Comparison of ENCODE assay signal across 8 mouse cellular contexts in genomic region chr2:5614896-5615295, GRCm38 (mm10).
A peak's percentile ranks its signal among the peaks of the same experiment; 100 is the strongest.
DNase-seq lines count a peak whose midpoint lies in the region; ATAC-seq and TF ChIP-seq lines count a peak whose summit lies in the region.

No protein-coding gene starts in this region.

- H3K4me1 ChIP-seq in kidney, embryonic 15.5 days: peaks cover 22% of the 10 kb centered on the region
- peaks cover 30% of the 10 kb centered on the region for H3K4me1 ChIP-seq in heart, embryonic 11.5 days (ENCODE audit: control insufficient read depth, insufficient read depth, low read length)
- H3K4me1 ChIP-seq in limb, embryonic 14.5 days (ENCODE audit: control insufficient read depth, insufficient read depth, low read length): peaks cover 20% of the 10 kb centered on the region
- H3K4me1 ChIP-seq in hindbrain, embryonic 14.5 days (replicated peaks; ENCODE audit: control insufficient read depth, insufficient read depth, low read length): peaks cover 4% of the 10 kb centered on the region; the same call in 1 of the 2 replicates

- H3K36me3 ChIP-seq in kidney, embryonic 15.5 days: no peaks in the 10 kb centered on the region
- no peaks in the 10 kb centered on the region for H3K36me3 ChIP-seq in heart, embryonic 11.5 days (ENCODE audit: control insufficient read depth, insufficient read depth, low read length)
- no peaks in the 10 kb centered on the region for H3K36me3 ChIP-seq in limb, embryonic 14.5 days (ENCODE audit: control insufficient read depth, insufficient read depth, low read length)
- no peaks in the 10 kb centered on the region for H3K36me3 ChIP-seq in hindbrain, embryonic 14.5 days (replicated peaks; ENCODE audit: control insufficient read depth, insufficient read depth)

- DNase-seq in kidney, postnatal 14 days: no peak
- DNase-seq in adrenal gland, postnatal 36 days: peak; percentile 42 to 61
- peak; percentile 72 for DNase-seq in limb, embryonic 14.5 days (ENCODE audit: low spot score)
- DNase-seq in skeletal muscle tissue, adult 2 months (ENCODE audit: low read depth, low spot score): peak; percentile 82
- no peak for DNase-seq in hindbrain, embryonic 14.5 days (ENCODE audit: low spot score)

- no peak for TF ChIP-seq POLR2A in limb, embryonic 14.5 days (IDR thresholded peaks at IDR 0.05; ENCODE audit: borderline replicate concordance, extremely low read depth, insufficient read depth, insufficient read length)

- 69% methylated on average over 3 of the region's 3 CpGs for WGBS in kidney, embryonic 15.5 days
- WGBS in heart, embryonic 11.5 days (ENCODE audit: insufficient replicate concordance): 72% methylated on average over 3 of the region's 3 CpGs
- WGBS in limb, embryonic 14.5 days: 84% methylated on average over 3 of the region's 3 CpGs
- WGBS in hindbrain, embryonic 14.5 days: 85% methylated on average over 3 of the region's 3 CpGs

- no peak overlapping the region for H3K4me3 ChIP-seq in kidney, embryonic 15.5 days (replicated peaks)
- H3K4me3 ChIP-seq in heart, embryonic 11.5 days (ENCODE audit: low read depth, low read length): no peak overlapping the region
- H3K4me3 ChIP-seq in limb, embryonic 14.5 days (replicated peaks; ENCODE audit: low read length): no peak overlapping the region
- no peak overlapping the region for H3K4me3 ChIP-seq in hindbrain, embryonic 14.5 days (replicated peaks; ENCODE audit: low read length)

- no peaks in the 10 kb centered on the region for H3K9me3 ChIP-seq in kidney, embryonic 15.5 days (replicated peaks)
- H3K9me3 ChIP-seq in heart, embryonic 11.5 days (replicated peaks; ENCODE audit: control insufficient read depth, low read length): no peaks in the 10 kb centered on the region
- H3K9me3 ChIP-seq in limb, embryonic 14.5 days (ENCODE audit: control insufficient read depth, low read length): no peaks in the 10 kb centered on the region
- no peaks in the 10 kb centered on the region for H3K9me3 ChIP-seq in hindbrain, embryonic 14.5 days (ENCODE audit: control insufficient read depth, low read length)

- peak overlapping the region; percentile 92 for H3K27ac ChIP-seq in kidney, embryonic 15.5 days
- H3K27ac ChIP-seq in heart, embryonic 11.5 days (ENCODE audit: low read depth, low read length): peak overlapping the region; percentile 82
- 0 out of 2 replicates have a peak overlapping the region, but pooled peaks have one; percentile 34 for H3K27ac ChIP-seq in limb, embryonic 14.5 days (replicated peaks; ENCODE audit: low read depth, low read length)
- no peak overlapping the region for H3K27ac ChIP-seq in hindbrain, embryonic 14.5 days

- no peak overlapping the region for H3K4me2 ChIP-seq in kidney, embryonic 15.5 days
- no peak overlapping the region for H3K4me2 ChIP-seq in heart, embryonic 11.5 days
- H3K4me2 ChIP-seq in limb, embryonic 14.5 days (replicated peaks; ENCODE audit: low read depth, low read length, severe bottlenecking): no peak overlapping the region
- no peak overlapping the region for H3K4me2 ChIP-seq in hindbrain, embryonic 14.5 days (replicated peaks)

- no peaks in the 10 kb centered on the region for H3K27me3 ChIP-seq in kidney, embryonic 15.5 days
- no peaks in the 10 kb centered on the region for H3K27me3 ChIP-seq in heart, embryonic 11.5 days (ENCODE audit: control insufficient read depth, insufficient read depth, low read length)
- no peaks in the 10 kb centered on the region for H3K27me3 ChIP-seq in limb, embryonic 14.5 days (ENCODE audit: control insufficient read depth, insufficient read depth, low read length)
- H3K27me3 ChIP-seq in hindbrain, embryonic 14.5 days (ENCODE audit: control insufficient read depth, insufficient read depth, low read length): no peaks in the 10 kb centered on the region

- ATAC-seq in kidney, embryonic 15.5 days (replicated peaks; ENCODE audit: low FRiP score): no peak
- ATAC-seq in CD4-positive, CD25-positive, alpha-beta regulatory T cell, adult 4 months: peak; percentile 67
- peak; percentile 64 for ATAC-seq in heart, embryonic 11.5 days (replicated peaks; ENCODE audit: insufficient number of reproducible peaks, low FRiP score, low TSS enrichment)
- ATAC-seq in limb, embryonic 14.5 days (ENCODE audit: low FRiP score, low read depth): no peak
- ATAC-seq in hindbrain, embryonic 14.5 days (ENCODE audit: low FRiP score): no peak

- H3K9ac ChIP-seq in kidney, embryonic 15.5 days: no peak overlapping the region
- no peak overlapping the region for H3K9ac ChIP-seq in heart, embryonic 11.5 days (ENCODE audit: low read depth, low read length)
- no peak overlapping the region for H3K9ac ChIP-seq in limb, embryonic 14.5 days (ENCODE audit: low read depth, low read length, severe bottlenecking)
- no peak overlapping the region for H3K9ac ChIP-seq in hindbrain, embryonic 14.5 days

Comparison
In these comparisons a context has a peak if more than half of its experiments do, and no peak if none do; other contexts are left out.
1. ATAC-seq: peak in CD4-positive, CD25-positive, alpha-beta regulatory T cell, adult 4 months (single experiment) and heart, embryonic 11.5 days (single experiment); none in kidney, embryonic 15.5 days (single experiment), limb, embryonic 14.5 days (single experiment) and hindbrain, embryonic 14.5 days (single experiment).
2. DNase-seq: peak in adrenal gland, postnatal 36 days (2 of 2), limb, embryonic 14.5 days (single experiment) and skeletal muscle tissue, adult 2 months (single experiment); none in kidney, postnatal 14 days (single experiment) and hindbrain, embryonic 14.5 days (single experiment).